Mouse (Mus musculus) cerebellum, adult 8-10 months (tissue): ENCODE measurements around the gene Tmem167b.
"Not testable (repeated sequence)": the region's sequence is repeated elsewhere in the genome, so short reads cannot be mapped to it uniquely, and the experiment has no call there.

ENCODE experiments used
- DNase-seq: peaks from one replicate; pipeline ENCODE4 v3.0.0; 2022

The Tmem167b gene

GRCm38 (mm10) chr3:108562133-108562730, at the start of gene Tmem167b:
Tmem167b (minus strand) TSS chr3:108562466.
- peak; percentile 97 for DNase-seq

GRCm38 (mm10) chr3:108608906-108609305, 46.6 kb upstream of the Tmem167b start:
- no peak for DNase-seq

GRCm38 (mm10) chr3:108591530-108592522, 29.6 kb upstream of the Tmem167b start:
- no peak for DNase-seq

- peak; percentile 91 for DNase-seq
These were observed 28.7 kb upstream of the Tmem167b start, which contains the start of gene Wdr47 for GRCm38 (mm10) chr3:108590786-108591529. Wdr47 (plus strand) TSS chr3:108591279.

DNA sequence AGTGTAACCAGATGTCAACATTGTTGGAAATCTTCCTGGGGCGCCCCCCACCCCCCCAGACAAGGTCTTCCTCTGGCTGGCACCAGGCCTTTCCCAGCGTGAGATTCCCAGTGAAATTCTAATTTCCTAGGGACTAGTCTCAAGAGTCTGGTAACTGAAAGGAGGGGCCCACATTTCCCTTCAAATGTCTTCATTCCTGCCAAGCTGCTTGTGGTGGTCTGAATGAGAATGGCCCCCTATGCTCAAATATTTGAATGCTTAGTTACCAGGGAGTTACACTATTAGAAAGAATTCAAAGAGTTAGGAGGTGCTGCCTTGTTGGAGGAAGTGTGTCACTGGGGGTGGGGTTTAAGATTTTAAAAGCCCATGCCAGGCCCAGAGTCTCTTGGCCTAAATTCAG, 26.2 kb upstream of the Tmem167b start:
- DNase-seq, result no peak

DNA sequence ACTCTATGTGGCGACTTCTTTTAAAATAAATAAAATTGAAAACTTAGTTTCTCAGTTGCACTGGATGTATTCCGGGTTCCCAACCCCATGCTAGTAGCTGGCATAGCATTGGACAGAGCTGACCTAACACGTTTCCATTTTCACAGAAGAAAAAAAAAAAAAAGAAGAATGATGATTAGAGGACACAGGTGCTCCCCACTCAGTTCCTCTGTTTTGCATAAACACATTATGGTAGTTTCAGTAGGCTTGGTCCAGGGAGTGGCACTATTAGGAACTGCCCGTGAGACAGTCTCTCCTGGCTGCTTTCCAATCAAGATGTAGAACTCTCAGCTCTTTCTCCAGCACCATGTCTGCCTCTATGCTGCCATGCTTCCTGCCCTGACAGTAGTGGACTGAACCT, 22.3 kb upstream of the Tmem167b start:
- DNase-seq, result no peak

- no peak for DNase-seq
These were observed 11.8 kb upstream of the Tmem167b start for GRCm38 (mm10) chr3:108574018-108574417.

- no peak for DNase-seq
These were observed 10.2 kb upstream of the Tmem167b start for GRCm38 (mm10) chr3:108572309-108573010.

- DNase-seq, result peak; percentile 97
These were observed 9.4 kb upstream of the Tmem167b start, which contains the start of gene Taf13 for GRCm38 (mm10) chr3:108571443-108572294. Taf13 (plus strand) TSS chr3:108571698.

GRCm38 (mm10) chr3:108570813-108571212, 8.5 kb upstream of the Tmem167b start:
- no peak for DNase-seq

DNA sequence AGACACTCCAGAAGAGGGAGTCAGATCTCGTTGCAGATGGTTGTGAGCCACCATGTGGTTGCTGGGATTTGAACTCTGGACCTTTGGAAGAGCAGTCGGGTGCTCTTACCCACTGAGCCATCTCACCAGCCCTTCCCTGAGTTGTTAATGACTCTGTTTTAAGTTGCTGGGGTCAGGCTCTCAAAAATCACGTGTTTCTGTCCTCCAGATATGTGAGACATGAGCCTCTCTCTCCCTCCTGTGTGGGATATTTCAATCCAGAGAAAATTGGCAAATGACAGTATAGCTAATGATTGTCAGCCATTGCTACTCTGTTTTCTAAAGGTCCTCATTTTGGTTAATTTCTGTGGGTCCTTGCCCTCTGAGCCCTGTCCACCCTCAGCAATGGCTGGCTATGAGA, 7.4 kb upstream of the Tmem167b start:
- not testable (repeated sequence) for DNase-seq

GRCm38 (mm10) chr3:108567990-108568877, 6.0 kb upstream of the Tmem167b start:
- DNase-seq, result no peak

DNA sequence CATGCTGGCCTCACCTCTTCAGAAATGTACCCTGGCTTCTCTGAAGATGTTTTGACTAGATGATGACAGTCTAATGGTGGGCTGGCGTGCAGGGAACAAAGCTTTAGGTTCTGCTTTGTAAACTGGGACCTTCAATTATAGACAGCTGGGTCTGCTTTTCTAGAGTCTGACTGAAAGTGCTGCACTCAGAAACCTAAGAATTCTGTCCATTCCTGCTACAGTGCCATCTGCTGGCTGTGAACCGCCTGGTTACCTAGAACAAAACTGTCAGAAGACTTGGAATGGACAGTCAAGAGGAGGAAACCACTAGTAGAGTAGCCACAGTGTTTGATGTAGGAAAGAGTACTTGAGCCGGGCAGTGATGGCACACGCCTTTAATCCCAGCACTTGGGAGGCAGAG, 1.0 kb upstream of the Tmem167b start:
- DNase-seq, result peak; percentile 78

- no peak for DNase-seq
These were observed 558 bp upstream of the Tmem167b start for GRCm38 (mm10) chr3:108562777-108563271.

- no peak for DNase-seq
These were observed 4.4 kb downstream of the Tmem167b start for GRCm38 (mm10) chr3:108557888-108558287.

DNA sequence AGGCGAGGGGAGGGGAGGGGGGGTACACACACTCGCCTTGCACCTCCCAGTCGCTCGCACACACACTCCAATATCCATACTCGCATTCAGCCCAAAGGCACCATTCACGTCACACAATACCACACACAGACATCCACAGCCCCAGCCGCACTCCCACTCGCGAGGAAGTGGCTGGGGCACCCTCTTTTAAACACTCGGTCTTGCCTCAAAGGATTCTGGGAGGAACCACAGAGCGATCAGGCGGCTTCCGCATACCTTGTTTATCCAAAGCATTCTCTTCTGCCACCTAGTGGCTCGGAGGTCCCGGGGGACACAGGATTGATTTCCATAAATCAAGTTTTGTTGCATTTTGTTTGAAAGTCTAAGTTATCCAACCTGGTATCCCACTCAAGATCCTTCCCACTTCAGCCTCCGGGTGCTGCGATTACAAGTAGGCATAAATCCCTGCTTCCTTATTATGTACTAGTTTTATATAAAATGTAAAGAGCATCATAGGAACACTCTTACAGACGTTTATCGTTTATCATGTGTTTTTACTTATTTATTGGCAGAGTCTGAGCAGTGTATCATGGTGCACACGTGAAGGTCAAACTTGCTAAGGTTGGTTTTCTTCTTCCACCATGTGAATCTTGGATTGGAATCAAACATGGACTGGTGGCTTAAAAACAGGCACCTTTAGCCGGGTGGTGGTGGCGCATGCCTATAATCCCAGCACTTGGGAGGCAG, 7.5 kb downstream of the Tmem167b start:
- DNase-seq, result peak; percentile 90

- DNase-seq, result peak; percentile 48
These were observed 8.1 kb downstream of the Tmem167b start for GRCm38 (mm10) chr3:108554111-108554561.

GRCm38 (mm10) chr3:108542299-108542698, 20.0 kb downstream of the Tmem167b start:
- DNase-seq, result no peak

DNA sequence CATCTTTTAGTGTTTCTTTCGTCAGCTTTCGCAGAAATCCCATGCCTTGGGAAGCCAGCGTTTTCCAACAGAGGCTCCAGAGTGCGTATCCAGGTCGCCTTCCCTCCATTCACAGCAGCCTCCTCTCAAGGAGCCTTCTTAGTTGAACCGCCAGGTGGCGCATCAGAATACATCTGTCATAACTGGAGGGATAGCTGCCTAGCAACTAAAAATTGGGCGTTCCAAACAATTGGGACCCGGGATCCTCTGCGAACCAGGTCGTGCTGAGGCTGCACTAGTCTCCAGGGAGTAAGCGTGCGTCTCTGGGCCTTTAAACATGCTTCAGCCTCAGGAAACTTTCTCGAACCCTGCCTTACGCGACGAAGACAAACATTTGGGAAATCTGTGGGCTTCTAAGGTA, 25.0 kb downstream of the Tmem167b start:
- peak; percentile 83 for DNase-seq
